Mouse (Mus musculus): ENCODE results near the gene Nfkbil1. TPM values are rescaled to one million over a fixed set of nuclear protein-coding genes. Genes with fewer than 3 reads are reported as not detected.

Nfkbil1 gene
- total and polyA plus RNA-seq, 2 experiments: 7.6 to 8.6 TPM

DNA sequence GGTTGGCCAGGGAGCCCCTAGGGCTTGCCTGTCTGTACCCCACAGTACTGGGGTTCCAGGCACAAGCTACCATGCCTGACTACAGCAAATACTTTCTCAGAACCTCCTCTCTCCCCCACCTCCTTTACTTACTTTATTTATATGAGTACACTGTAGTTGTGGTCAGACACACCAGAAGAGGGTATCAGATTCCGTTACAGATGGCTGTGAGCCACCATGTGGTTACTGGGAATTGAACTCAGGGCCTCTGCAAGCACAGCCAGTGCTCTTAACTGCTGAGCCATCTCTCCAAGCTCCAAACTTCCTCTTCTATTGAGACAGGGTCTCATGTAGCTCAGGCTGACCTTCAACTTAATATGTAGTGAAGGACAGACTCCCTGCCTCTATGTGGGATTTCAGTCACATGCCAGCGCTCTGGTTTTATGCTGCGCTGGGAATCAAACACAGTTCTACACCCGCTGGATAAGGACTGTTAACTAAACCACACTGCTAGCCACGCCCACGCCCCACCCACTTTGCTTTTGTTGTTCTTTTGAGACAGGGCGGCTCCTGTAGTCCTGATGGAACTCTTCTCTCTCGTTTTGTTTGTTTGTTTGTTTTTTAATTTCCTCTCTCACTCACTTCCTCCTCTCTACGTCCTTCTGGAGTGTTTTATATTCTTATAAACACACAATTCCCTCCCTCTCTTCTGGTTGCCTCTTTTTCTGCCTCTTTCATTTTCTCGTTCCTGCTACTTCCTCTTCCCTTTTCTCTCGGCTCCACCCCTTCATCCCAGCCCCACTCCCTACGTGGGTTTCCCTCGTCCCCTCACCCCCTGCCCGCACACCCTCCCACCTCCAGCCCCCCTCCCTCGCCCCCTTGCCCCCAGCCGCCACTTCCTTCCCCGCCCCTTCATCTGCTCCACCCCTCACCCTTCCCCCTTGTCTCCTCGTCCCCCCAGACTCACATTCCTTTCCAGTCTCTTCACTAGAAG, 49.7 kb downstream of the Nfkbil1 start:
- no peaks in the 10 kb centered on the region for H3K27me3 ChIP-seq (ENCODE audit: control insufficient read depth, insufficient read depth, low read length)
- 6% methylated on average over 18 of the region's 18 CpGs for WGBS
- peak overlapping the region; percentile 29 for H3K4me3 ChIP-seq (ENCODE audit: insufficient read depth, low read depth, low read length)
- no peaks in the 10 kb centered on the region for H3K4me1 ChIP-seq (ENCODE audit: control insufficient read depth, insufficient read depth, low read length)
- no peaks in the 10 kb centered on the region for H3K79me2 ChIP-seq (ENCODE audit: control insufficient read depth, insufficient read depth, low read length)
- H3K36me3 ChIP-seq (ENCODE audit: control insufficient read depth, insufficient read depth, low read length): no peaks in the 10 kb centered on the region
- H3K9ac ChIP-seq (ENCODE audit: low read depth, low read length): no peak overlapping the region
- TF ChIP-seq POLR2A (IDR thresholded peaks at IDR 0.05; ENCODE audit: extremely low read depth, insufficient read depth, low read length): no peak
- TF ChIP-seq CTCF (IDR thresholded peaks at IDR 0.05; ENCODE audit: low read depth, low read length): no peak
- no peak for DNase-seq (ENCODE audit: extremely low read depth, low read depth, low spot score)
- H3K27ac ChIP-seq (replicated peaks; ENCODE audit: insufficient read depth, low read depth, low read length): peak overlapping the region; percentile 3; the same call in 1 of the 2 replicates

DNA sequence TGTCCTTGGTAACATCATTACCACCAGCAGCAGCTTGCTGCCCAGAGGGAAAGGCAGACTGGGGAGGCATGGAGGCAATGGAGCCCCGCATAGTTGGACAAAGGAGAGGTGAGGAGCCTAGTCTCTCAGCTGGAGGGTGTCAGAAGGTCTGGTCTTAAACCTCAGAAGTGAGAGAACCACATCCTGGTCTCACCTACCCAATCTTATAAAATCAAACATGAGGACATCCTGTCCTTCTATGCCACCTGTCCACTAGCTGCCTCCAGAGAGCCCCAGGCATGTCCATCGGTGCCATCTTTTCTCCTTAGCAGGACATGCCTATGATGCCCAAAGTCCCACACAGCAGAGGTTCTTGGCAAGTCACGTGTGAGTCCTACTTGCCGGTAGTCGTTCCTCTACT, 55.5 kb downstream of the Nfkbil1 start:
- no peak overlapping the region for H3K9ac ChIP-seq (ENCODE audit: low read depth, low read length)
- H3K4me3 ChIP-seq (ENCODE audit: insufficient read depth, low read depth, low read length): no peak overlapping the region
- WGBS: 83% methylated on average over 5 of the region's 5 CpGs
- TF ChIP-seq POLR2A (IDR thresholded peaks at IDR 0.05; ENCODE audit: extremely low read depth, insufficient read depth, low read length): no peak
- TF ChIP-seq CTCF (IDR thresholded peaks at IDR 0.05; ENCODE audit: low read depth, low read length): no peak
- no peaks in the 10 kb centered on the region for H3K27me3 ChIP-seq (ENCODE audit: control insufficient read depth, insufficient read depth, low read length)
- H3K36me3 ChIP-seq (ENCODE audit: control insufficient read depth, insufficient read depth, low read length): no peaks in the 10 kb centered on the region
- H3K27ac ChIP-seq (replicated peaks; ENCODE audit: insufficient read depth, low read depth, low read length): no peak overlapping the region
- DNase-seq (ENCODE audit: extremely low read depth, low read depth, low spot score): no peak
- H3K4me1 ChIP-seq (ENCODE audit: control insufficient read depth, insufficient read depth, low read length): no peaks in the 10 kb centered on the region
- no peaks in the 10 kb centered on the region for H3K79me2 ChIP-seq (ENCODE audit: control insufficient read depth, insufficient read depth, low read length)

DNA sequence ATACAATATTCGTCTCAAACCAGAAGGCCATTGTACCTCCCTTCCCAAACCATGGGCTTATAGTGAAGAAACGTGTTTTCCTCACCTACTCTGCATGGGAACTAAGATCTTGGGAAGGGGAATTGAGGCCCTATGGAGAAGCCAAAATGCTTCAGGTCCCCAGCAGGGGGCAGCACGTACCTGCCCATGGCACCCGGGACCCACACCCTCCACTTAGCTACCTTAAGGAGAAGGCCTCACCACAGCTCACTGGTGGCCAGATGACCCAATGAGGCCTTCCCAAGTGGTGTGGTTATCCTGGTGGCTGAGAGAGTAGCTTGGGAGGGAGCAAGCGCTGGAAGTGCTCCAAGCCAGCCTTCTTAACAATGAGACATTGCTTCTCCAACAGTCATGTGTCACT, 57.1 kb downstream of the Nfkbil1 start:
- peak; percentile 49 for DNase-seq (ENCODE audit: extremely low read depth, low read depth, low spot score)
- TF ChIP-seq POLR2A (IDR thresholded peaks at IDR 0.05; ENCODE audit: extremely low read depth, insufficient read depth, low read length) (no peak), CTCF (IDR thresholded peaks at IDR 0.05; ENCODE audit: low read depth, low read length) (peak; percentile 98)
- Histone ChIP-seq H3K36me3 (ENCODE audit: control insufficient read depth, insufficient read depth, low read length) (no peaks in the 10 kb centered on the region), H3K27me3 (ENCODE audit: control insufficient read depth, insufficient read depth, low read length) (no peaks in the 10 kb centered on the region), H3K9ac (ENCODE audit: low read depth, low read length) (no peak overlapping the region), H3K79me2 (ENCODE audit: control insufficient read depth, insufficient read depth, low read length) (no peaks in the 10 kb centered on the region), H3K4me1 (ENCODE audit: control insufficient read depth, insufficient read depth, low read length) (no peaks in the 10 kb centered on the region), H3K27ac (replicated peaks; ENCODE audit: insufficient read depth, low read depth, low read length) (no peak overlapping the region), H3K4me3 (ENCODE audit: insufficient read depth, low read depth, low read length) (no peak overlapping the region)
- 26% methylated on average over 5 of the region's 5 CpGs for WGBS

DNA sequence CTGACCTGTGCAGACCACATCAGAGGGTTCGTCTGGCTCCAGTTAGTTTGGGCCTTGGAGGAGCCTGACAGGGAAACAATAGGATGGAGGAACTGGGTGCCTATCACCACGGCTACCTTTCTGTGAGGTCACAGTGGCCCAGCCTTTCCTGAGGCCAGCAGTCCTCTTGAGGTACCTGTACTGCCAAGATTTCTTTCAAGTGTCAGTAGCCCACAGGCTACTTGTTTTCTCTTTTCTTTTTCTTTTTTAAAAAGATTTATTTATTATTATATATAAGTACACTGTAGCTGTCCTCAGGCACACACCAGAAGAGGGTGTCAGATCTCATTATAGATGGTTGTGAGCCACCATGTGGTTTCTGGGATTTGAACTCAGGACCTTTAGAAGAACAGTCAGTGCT, 59.6 kb downstream of the Nfkbil1 start, which contains the start of gene Aif1:
Aif1 (minus strand) TSS at position 101 of the 400 bp plus-strand sequence.
- TF ChIP-seq POLR2A (IDR thresholded peaks at IDR 0.05; ENCODE audit: extremely low read depth, insufficient read depth, low read length): no peak
- no peak for TF ChIP-seq CTCF (IDR thresholded peaks at IDR 0.05; ENCODE audit: low read depth, low read length)
- H3K36me3 ChIP-seq (ENCODE audit: control insufficient read depth, insufficient read depth, low read length): no peaks in the 10 kb centered on the region
- no peak within 1 kb of the TSS for H3K4me3 ChIP-seq (ENCODE audit: insufficient read depth, low read depth, low read length)
- H3K9ac ChIP-seq (ENCODE audit: low read depth, low read length): no peak within 1 kb of the TSS
- 63% methylated on average over 2 of the region's 2 CpGs for WGBS
- no peaks in the 10 kb centered on the region for H3K4me1 ChIP-seq (ENCODE audit: control insufficient read depth, insufficient read depth, low read length)
- H3K27me3 ChIP-seq (ENCODE audit: control insufficient read depth, insufficient read depth, low read length): no peaks in the 10 kb centered on the region
- H3K27ac ChIP-seq (replicated peaks; ENCODE audit: insufficient read depth, low read depth, low read length): no peak within 1 kb of the TSS
- H3K79me2 ChIP-seq (ENCODE audit: control insufficient read depth, insufficient read depth, low read length): no peaks in the 10 kb centered on the region
- no peak for DNase-seq (ENCODE audit: extremely low read depth, low read depth, low spot score)

DNA sequence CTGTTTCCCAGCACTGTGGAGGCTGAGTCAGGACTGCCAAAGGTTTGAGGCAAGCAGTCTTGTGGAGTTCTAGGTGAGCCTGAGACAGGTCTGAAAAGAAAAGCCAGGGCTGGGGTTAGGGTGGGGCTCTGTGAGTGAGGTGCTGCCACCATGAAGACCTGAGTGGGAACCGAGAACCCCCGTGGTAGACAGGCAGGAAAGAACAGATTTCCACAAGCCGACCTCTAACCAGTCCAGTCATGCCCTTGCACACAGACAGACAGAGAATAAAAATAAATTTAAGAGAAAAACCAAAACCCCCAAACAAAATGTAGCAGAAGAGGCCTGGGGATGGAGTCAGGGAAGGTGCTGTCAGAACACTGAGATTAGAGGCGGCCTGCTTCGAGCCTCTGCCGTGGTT, 60.2 kb downstream of the Nfkbil1 start:
- no peak for DNase-seq (ENCODE audit: extremely low read depth, low read depth, low spot score)
- Histone ChIP-seq H3K36me3 (ENCODE audit: control insufficient read depth, insufficient read depth, low read length) (no peaks in the 10 kb centered on the region), H3K27ac (replicated peaks; ENCODE audit: insufficient read depth, low read depth, low read length) (no peak overlapping the region), H3K4me1 (ENCODE audit: control insufficient read depth, insufficient read depth, low read length) (no peaks in the 10 kb centered on the region), H3K27me3 (ENCODE audit: control insufficient read depth, insufficient read depth, low read length) (no peaks in the 10 kb centered on the region), H3K9ac (ENCODE audit: low read depth, low read length) (no peak overlapping the region), H3K4me3 (ENCODE audit: insufficient read depth, low read depth, low read length) (no peak overlapping the region), H3K79me2 (ENCODE audit: control insufficient read depth, insufficient read depth, low read length) (no peaks in the 10 kb centered on the region)
- 82% methylated on average over 6 of the region's 6 CpGs for WGBS
- TF ChIP-seq CTCF (IDR thresholded peaks at IDR 0.05; ENCODE audit: low read depth, low read length) (no peak), POLR2A (IDR thresholded peaks at IDR 0.05; ENCODE audit: extremely low read depth, insufficient read depth, low read length) (no peak)

Measured in liver, adult 2 months (tissue).